Mouse (Mus musculus): ENCODE measurements around the gene Gmeb2. TPM values are rescaled to one million over a fixed set of nuclear protein-coding genes. Genes with fewer than 3 reads are reported as not detected.

Gmeb2 gene
- total and polyA plus RNA-seq, 2 experiments = 7.4 to 16.1 TPM

DNA sequence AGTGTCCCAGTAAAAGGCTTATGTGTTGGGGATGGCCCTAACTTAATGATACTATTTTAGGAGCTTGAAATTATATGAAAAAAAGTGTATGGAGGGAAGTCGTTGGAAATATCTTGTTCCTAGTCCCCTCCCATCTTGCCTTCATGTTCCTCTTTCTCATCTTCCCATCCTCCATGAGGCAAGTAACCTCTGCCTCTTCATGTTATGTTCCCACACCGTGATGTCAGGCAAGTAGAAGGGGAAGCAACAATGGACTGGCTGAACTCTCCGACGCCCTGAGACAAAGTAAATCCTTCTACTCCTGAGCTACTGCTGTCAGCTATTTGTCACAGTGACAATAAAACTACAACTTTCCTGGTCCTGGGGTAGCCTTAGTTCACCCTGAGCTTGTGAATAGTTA is 13.2 kb downstream of the Gmeb2 start:
- TF ChIP-seq POLR2A (IDR thresholded peaks at IDR 0.05; ENCODE audit: extremely low read depth, insufficient read depth, low read length) = no peak
- no peak for TF ChIP-seq CTCF (IDR thresholded peaks at IDR 0.05; ENCODE audit: low read depth, low read length)
- Histone ChIP-seq H3K27ac (replicated peaks; ENCODE audit: insufficient read depth, low read depth, low read length) (no peak overlapping the region; the same call in 1 of the 2 replicates), H3K36me3 (ENCODE audit: control insufficient read depth, insufficient read depth, low read length) (peaks cover 27% of the 10 kb centered on the region), H3K4me1 (ENCODE audit: control insufficient read depth, insufficient read depth, low read length) (peaks cover 8% of the 10 kb centered on the region), H3K27me3 (ENCODE audit: control insufficient read depth, insufficient read depth, low read length) (no peaks in the 10 kb centered on the region), H3K9ac (ENCODE audit: low read depth, low read length) (no peak overlapping the region), H3K4me3 (ENCODE audit: insufficient read depth, low read depth, low read length) (no peak overlapping the region), H3K79me2 (ENCODE audit: control insufficient read depth, insufficient read depth, low read length) (peaks cover 15% of the 10 kb centered on the region)
- WGBS = 85% methylated on average over 4 of the region's 4 CpGs
- DNase-seq (ENCODE audit: extremely low read depth, low read depth, low spot score) = peak; percentile 51

GRCm38 (mm10) chr2:181273829-181274228 is 14.0 kb downstream of the Gmeb2 start:
- Histone ChIP-seq H3K9ac (ENCODE audit: low read depth, low read length) (no peak overlapping the region), H3K79me2 (ENCODE audit: control insufficient read depth, insufficient read depth, low read length) (peaks cover 15% of the 10 kb centered on the region), H3K36me3 (ENCODE audit: control insufficient read depth, insufficient read depth, low read length) (peaks cover 27% of the 10 kb centered on the region), H3K27ac (replicated peaks; ENCODE audit: insufficient read depth, low read depth, low read length) (no peak overlapping the region; the same call in 1 of the 2 replicates), H3K27me3 (ENCODE audit: control insufficient read depth, insufficient read depth, low read length) (no peaks in the 10 kb centered on the region), H3K4me3 (ENCODE audit: insufficient read depth, low read depth, low read length) (no peak overlapping the region), H3K4me1 (ENCODE audit: control insufficient read depth, insufficient read depth, low read length) (peaks cover 15% of the 10 kb centered on the region)
- peak; percentile 43 for DNase-seq (ENCODE audit: extremely low read depth, low read depth, low spot score)
- WGBS = 80% methylated on average over 2 of the region's 2 CpGs
- TF ChIP-seq CTCF (IDR thresholded peaks at IDR 0.05; ENCODE audit: low read depth, low read length) = no peak
- no peak for TF ChIP-seq POLR2A (IDR thresholded peaks at IDR 0.05; ENCODE audit: extremely low read depth, insufficient read depth, low read length)

DNA sequence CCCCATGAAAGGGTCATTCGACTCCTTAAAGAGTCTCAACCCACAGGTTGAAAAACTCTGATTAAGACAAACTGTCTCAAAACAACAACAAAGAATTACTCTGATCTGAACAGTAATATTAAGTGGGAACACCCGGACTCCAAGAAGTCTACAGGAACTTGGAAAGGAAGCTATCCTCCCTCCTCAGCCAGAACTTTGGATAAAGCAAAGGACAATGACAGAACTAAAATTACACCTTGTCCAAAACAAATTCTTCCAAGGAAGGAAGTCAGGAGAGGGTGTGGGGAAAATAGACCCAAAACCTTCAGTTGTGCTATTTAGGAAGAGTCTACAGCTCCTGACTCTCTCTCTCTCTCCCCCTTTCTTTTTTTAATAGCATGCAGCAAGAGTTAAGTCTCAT is 15.7 kb downstream of the Gmeb2 start:
- Histone ChIP-seq H3K9ac (ENCODE audit: low read depth, low read length) (no peak overlapping the region), H3K4me1 (ENCODE audit: control insufficient read depth, insufficient read depth, low read length) (peaks cover 7% of the 10 kb centered on the region; the same call in 1 of the 2 replicates), H3K27ac (replicated peaks; ENCODE audit: insufficient read depth, low read depth, low read length) (no peak overlapping the region), H3K36me3 (ENCODE audit: control insufficient read depth, insufficient read depth, low read length) (peaks cover 28% of the 10 kb centered on the region), H3K79me2 (ENCODE audit: control insufficient read depth, insufficient read depth, low read length) (peaks cover 15% of the 10 kb centered on the region), H3K4me3 (ENCODE audit: insufficient read depth, low read depth, low read length) (no peak overlapping the region), H3K27me3 (ENCODE audit: control insufficient read depth, insufficient read depth, low read length) (no peaks in the 10 kb centered on the region)
- no peak for DNase-seq (ENCODE audit: extremely low read depth, low read depth, low spot score)
- 85% methylated on average over 2 of the region's 2 CpGs for WGBS
- TF ChIP-seq POLR2A (IDR thresholded peaks at IDR 0.05; ENCODE audit: extremely low read depth, insufficient read depth, low read length) = no peak
- TF ChIP-seq CTCF (IDR thresholded peaks at IDR 0.05; ENCODE audit: low read depth, low read length) = no peak

DNA sequence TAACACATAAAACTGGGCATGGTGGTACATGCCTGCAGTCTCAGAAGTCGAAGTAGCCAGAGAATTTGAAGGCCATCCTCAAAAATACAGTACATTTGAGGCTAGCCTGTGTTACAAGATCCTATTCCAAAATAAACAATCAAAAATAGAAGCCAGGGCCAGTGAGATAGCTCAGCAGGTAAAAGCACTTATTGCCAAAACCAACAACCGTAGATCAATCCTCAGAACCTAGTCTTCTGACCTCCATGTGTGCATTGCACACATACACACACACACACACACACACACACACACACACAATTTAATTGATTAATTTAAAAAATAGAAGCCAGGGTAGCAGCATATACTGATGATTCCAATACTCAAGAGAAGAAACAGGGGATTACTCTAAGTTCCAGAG is 21.0 kb downstream of the Gmeb2 start:
- peaks cover 7% of the 10 kb centered on the region; the same call in 1 of the 2 replicates for H3K4me1 ChIP-seq (ENCODE audit: control insufficient read depth, insufficient read depth, low read length)
- peaks cover 40% of the 10 kb centered on the region for H3K36me3 ChIP-seq (ENCODE audit: control insufficient read depth, insufficient read depth, low read length)
- H3K27me3 ChIP-seq (ENCODE audit: control insufficient read depth, insufficient read depth, low read length) = no peaks in the 10 kb centered on the region
- no peak for TF ChIP-seq POLR2A (IDR thresholded peaks at IDR 0.05; ENCODE audit: extremely low read depth, insufficient read depth, low read length)
- TF ChIP-seq CTCF (IDR thresholded peaks at IDR 0.05; ENCODE audit: low read depth, low read length) = no peak
- H3K79me2 ChIP-seq (ENCODE audit: control insufficient read depth, insufficient read depth, low read length) = peaks cover 5% of the 10 kb centered on the region
- H3K4me3 ChIP-seq (ENCODE audit: insufficient read depth, low read depth, low read length) = no peak overlapping the region
- H3K27ac ChIP-seq (replicated peaks; ENCODE audit: insufficient read depth, low read depth, low read length) = no peak overlapping the region
- DNase-seq (ENCODE audit: extremely low read depth, low read depth, low spot score) = peak; percentile 94
- 28% methylated on average over 2 of the region's 2 CpGs for WGBS
- no peak overlapping the region for H3K9ac ChIP-seq (ENCODE audit: low read depth, low read length)

- Histone ChIP-seq H3K36me3 (ENCODE audit: control insufficient read depth, insufficient read depth, low read length) (peaks cover 12% of the 10 kb centered on the region), H3K27me3 (ENCODE audit: control insufficient read depth, insufficient read depth, low read length) (no peaks in the 10 kb centered on the region), H3K9ac (ENCODE audit: low read depth, low read length) (no peak overlapping the region), H3K27ac (replicated peaks; ENCODE audit: insufficient read depth, low read depth, low read length) (peak overlapping the region; percentile 53), H3K4me3 (ENCODE audit: insufficient read depth, low read depth, low read length) (no peak overlapping the region), H3K79me2 (ENCODE audit: control insufficient read depth, insufficient read depth, low read length) (no peaks in the 10 kb centered on the region), H3K4me1 (ENCODE audit: control insufficient read depth, insufficient read depth, low read length) (peaks cover 38% of the 10 kb centered on the region)
- DNase-seq (ENCODE audit: extremely low read depth, low read depth, low spot score) = peak; percentile 86
- TF ChIP-seq CTCF (IDR thresholded peaks at IDR 0.05; ENCODE audit: low read depth, low read length) (0 out of 2 replicates have a peak, but pooled peaks have one; percentile 5), POLR2A (IDR thresholded peaks at IDR 0.05; ENCODE audit: extremely low read depth, insufficient read depth, low read length) (no peak)
- 20% methylated on average over 1 of the region's 1 CpGs for WGBS
Measured at GRCm38 (mm10) chr2:181253248-181253647, 34.6 kb downstream of the Gmeb2 start.

- TF ChIP-seq CTCF (IDR thresholded peaks at IDR 0.05; ENCODE audit: low read depth, low read length) (no peak), POLR2A (IDR thresholded peaks at IDR 0.05; ENCODE audit: extremely low read depth, insufficient read depth, low read length) (no peak)
- Histone ChIP-seq H3K4me1 (ENCODE audit: control insufficient read depth, insufficient read depth, low read length) (peaks cover 33% of the 10 kb centered on the region), H3K27me3 (ENCODE audit: control insufficient read depth, insufficient read depth, low read length) (no peaks in the 10 kb centered on the region), H3K9ac (ENCODE audit: low read depth, low read length) (0 out of 2 replicates have a peak overlapping the region, but pooled peaks have one; percentile 7), H3K4me3 (ENCODE audit: insufficient read depth, low read depth, low read length) (no peak overlapping the region), H3K27ac (replicated peaks; ENCODE audit: insufficient read depth, low read depth, low read length) (peak overlapping the region; percentile 95), H3K36me3 (ENCODE audit: control insufficient read depth, insufficient read depth, low read length) (peaks cover 12% of the 10 kb centered on the region), H3K79me2 (ENCODE audit: control insufficient read depth, insufficient read depth, low read length) (no peaks in the 10 kb centered on the region)
- 21% methylated on average over 1 of the region's 1 CpGs for WGBS
- peak; percentile 87 for DNase-seq (ENCODE audit: extremely low read depth, low read depth, low spot score)
Measured at GRCm38 (mm10) chr2:181251841-181252240, 36.0 kb downstream of the Gmeb2 start.

Measured in liver, adult 2 months (tissue).